Mouse (Mus musculus): ENCODE data around the gene Pqlc3. TPM values are rescaled to one million over a fixed set of nuclear protein-coding genes. Genes with fewer than 3 reads are reported as not detected.

Pqlc3 gene
- polyA plus RNA-seq, 1 experiment from 2014 or later, result 1.4 TPM

Other genes with a start within 250 kb of the Pqlc3 start
- 1.4 and 2.2 TPM in 2 replicates for gene Greb1, start 199.5 kb downstream of the Pqlc3 start, polyA plus RNA-seq (2015; fragmentation: Nextera tagmentation; extraction: Ambion mirVana)
- 36.7 and 39.2 TPM in 2 replicates for gene E2f6, start 189.4 kb downstream of the Pqlc3 start, polyA plus RNA-seq (2015; fragmentation: Nextera tagmentation; extraction: Ambion mirVana)
- gene Rock2, start 105.5 kb downstream of the Pqlc3 start, polyA plus RNA-seq (2015; fragmentation: Nextera tagmentation; extraction: Ambion mirVana), result 15.0 and 19.6 TPM in 2 replicates
- 1.1 and 1.6 TPM in 2 replicates for gene 2410004P03Rik, start 11.3 kb upstream of the Pqlc3 start, polyA plus RNA-seq (2015; fragmentation: Nextera tagmentation; extraction: Ambion mirVana)
- gene Kcnf1, start 176.5 kb upstream of the Pqlc3 start, polyA plus RNA-seq (2015; fragmentation: Nextera tagmentation; extraction: Ambion mirVana), result 1.4 and 1.8 TPM in 2 replicates

Measured in neural tube, embryonic 13.5 days (tissue).